Mouse (Mus musculus) MEL (cell line): ENCODE results near the gene Ugt1a9. TPM values are rescaled to one million over a fixed set of nuclear protein-coding genes. Genes with fewer than 3 reads are reported as not detected.

Source experiments
- DNase-seq: peaks from one replicate; pipeline ENCODE4 v3.0.0; 2011; ENCODE audit warnings: low read depth, low spot score
- H3K27ac ChIP-seq: 2 replicates; pipeline ENCODE4 v1.5.1; 2012; ENCODE audit warnings: low read depth, mild to moderate bottlenecking, control low read depth, low read length, moderate library complexity; ENCODE audit not compliant: control insufficient read depth
- H3K27me3 ChIP-seq, 2 experiments: fragments of 150-350 bp in 1 of 2; sonication (generic) in 1 of 2; 2 replicates each; pipeline ENCODE4 v1.6.1; 2012; ENCODE audit warnings: low read length in 2 of 2, mild to moderate bottlenecking in 2 of 2, improper control_type of control experiment in 1 of 2, moderate library complexity in 1 of 2; ENCODE audit not compliant: insufficient read depth in 2 of 2, control insufficient read depth in 1 of 2
- H3K36me3 ChIP-seq, 2 experiments: 2 replicates each; pipeline ENCODE4 v1.6.1; 2012 to 2014; ENCODE audit warnings: low read length in 2 of 2, improper control_type of control experiment in 1 of 2, inconsistent platforms in 1 of 2, mild to moderate bottlenecking in 1 of 2; ENCODE audit not compliant: insufficient read depth in 2 of 2, control insufficient read depth in 1 of 2
- H3K4me1 ChIP-seq, 2 experiments: fragments of 150-350 bp in 1 of 2; sonication (generic) in 1 of 2; 2 replicates each; pipeline ENCODE4 v1.6.1; 2012; ENCODE audit warnings: low read length in 2 of 2, improper control_type of control experiment in 1 of 2, mild to moderate bottlenecking in 1 of 2; ENCODE audit not compliant: insufficient read depth in 2 of 2, control insufficient read depth in 1 of 2
- H3K4me3 ChIP-seq, 2 experiments: fragments of 150-350 bp in 1 of 2; sonication (generic) in 1 of 2; 2 replicates each; pipeline ENCODE4 v1.5.1; 2012; ENCODE audit warnings: low read depth in 2 of 2, low read length in 2 of 2, mild to moderate bottlenecking in 2 of 2, moderate library complexity in 2 of 2, control low read depth in 1 of 2, improper control_type of control experiment in 1 of 2; ENCODE audit not compliant: control insufficient read depth in 1 of 2, insufficient read depth in 1 of 2
- H3K79me2 ChIP-seq: 2 replicates; pipeline ENCODE4 v1.6.1; 2012; ENCODE audit warnings: mild to moderate bottlenecking, low read length, moderate library complexity; ENCODE audit not compliant: control insufficient read depth, poor library complexity, insufficient read depth
- H3K9ac ChIP-seq: 2 replicates; pipeline ENCODE4 v1.6.1; 2012; ENCODE audit warnings: low read depth, mild to moderate bottlenecking, control low read depth, low read length, moderate library complexity; ENCODE audit not compliant: control insufficient read depth, poor library complexity, severe bottlenecking
- H3K9me3 ChIP-seq: fragments of 150-350 bp; sonication (generic); replicated peaks from 2 replicates; pipeline ENCODE4 v1.6.1; 2012; ENCODE audit warnings: mild to moderate bottlenecking, low read length, improper control_type of control experiment, moderate library complexity; ENCODE audit not compliant: insufficient read depth
- CHD1 ChIP-seq: IDR thresholded peaks from 2 replicates; pipeline ENCODE4 v1.6.1; 2012; ENCODE audit warnings: low read depth, mild to moderate bottlenecking, inconsistent platforms, low read length, improper control_type of control experiment
- ELF1 ChIP-seq: IDR thresholded peaks from 2 replicates; pipeline ENCODE4 v1.6.1; 2014; ENCODE audit warnings: low read depth, mild to moderate bottlenecking, inconsistent platforms, low read length, improper control_type of control experiment, moderate library complexity
- GATA1 ChIP-seq: IDR thresholded peaks from 2 replicates; pipeline ENCODE4 v1.6.1; 2011; ENCODE audit warnings: low read depth, low read length, improper control_type of control experiment
- MXI1 ChIP-seq: IDR thresholded peaks from 2 replicates; pipeline ENCODE4 v1.6.1; 2011; ENCODE audit warnings: mild to moderate bottlenecking, low read depth, low read length, improper control_type of control experiment
- NELFE ChIP-seq: IDR thresholded peaks from 2 replicates; pipeline ENCODE4 v1.6.1; 2011; ENCODE audit warnings: low read depth, low read length, improper control_type of control experiment
- POLR2A ChIP-seq, 2 experiments: IDR thresholded peaks; 2 replicates each; pipeline ENCODE4 v1.6.1; 2011 to 2012; ENCODE audit warnings: low read length in 2 of 2, mild to moderate bottlenecking in 2 of 2, control low read depth in 1 of 2, improper control_type of control experiment in 1 of 2, low read depth in 1 of 2, moderate library complexity in 1 of 2; ENCODE audit not compliant: control insufficient read depth in 1 of 2, insufficient read depth in 1 of 2, poor library complexity in 1 of 2
- POLR2AphosphoS2 ChIP-seq: IDR thresholded peaks from 2 replicates; pipeline ENCODE4 v1.6.1; 2011; ENCODE audit warnings: low read length, improper control_type of control experiment
- RAD21 ChIP-seq: IDR thresholded peaks from 2 replicates; pipeline ENCODE4 v1.6.1; 2011; ENCODE audit warnings: mild to moderate bottlenecking, low read depth, low read length, improper control_type of control experiment
- ZNF384 ChIP-seq: IDR thresholded peaks from 2 replicates; pipeline ENCODE4 v1.6.1; 2012; ENCODE audit warnings: low read depth, mild to moderate bottlenecking, inconsistent platforms, low read length, improper control_type of control experiment
- polyA plus RNA-seq, 2 experiments: library from polyadenylated mRNA; stranded (reverse) in 1 of 2; unstranded in 1 of 2; fragments of >175 nt in 1 of 2; fragments of >200 nt in 1 of 2; gene quantifications; 2 replicates each; pipeline versions ENCODE4 v1.2.1 to v1.2.4; 2012; ENCODE audit warnings: low replicate concordance in 2 of 2, low read depth in 1 of 2; ENCODE audit not compliant: insufficient read length in 2 of 2, insufficient read depth in 1 of 2, missing spikeins in 1 of 2
- total RNA-seq: library from RNA; depleted of rRNA; stranded (reverse); fragments of 300-350 nt; gene quantifications from 2 replicates; pipeline ENCODE4 v1.2.3, GENCODE M21; 2012

Gene Ugt1a9
- total and polyA plus RNA-seq, 3 experiments: not detected

DNA sequence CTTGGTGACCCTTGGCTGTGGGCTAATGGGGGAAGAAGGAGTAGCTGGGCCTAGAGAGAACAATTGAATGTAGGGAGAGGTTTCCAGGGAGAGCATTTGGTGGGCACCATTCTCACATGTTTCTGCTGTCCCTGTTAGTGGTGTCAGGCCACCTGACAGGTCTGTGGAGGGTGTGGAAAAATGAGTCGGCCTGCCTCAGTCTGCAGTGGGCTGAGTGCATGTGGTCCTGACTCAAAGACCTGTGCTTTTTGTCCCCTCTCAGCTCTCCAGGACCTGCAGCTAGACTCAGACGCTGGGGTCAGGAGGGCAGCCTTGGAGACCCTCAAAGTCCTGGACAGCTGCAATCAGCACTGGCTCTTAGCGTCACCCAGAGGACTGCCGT, 189.0 kb downstream of the Ugt1a9 start:
- Histone ChIP-seq H3K9me3 (no peaks in the 10 kb centered on the region), H3K9ac (no peak overlapping the region), H3K27ac (no peak overlapping the region), H3K27me3 (no peaks in the 10 kb centered on the region), H3K79me2 (no peaks in the 10 kb centered on the region), H3K4me3 (no peak overlapping the region), H3K4me1 (peaks cover 7 to 17% of the 10 kb centered on the region in 2 experiments), H3K36me3 (peaks cover 0 to 24% of the 10 kb centered on the region in 2 experiments; a peak in 3 of 4 replicates)
- TF ChIP-seq POLR2A (IDR thresholded peaks at IDR 0.05; ENCODE audit: control insufficient read depth in 1 of 2, insufficient read depth in 1 of 2, low read depth in 1 of 2, low read length in 2 of 2, poor library complexity in 1 of 2) (peak in 1 of 2 experiments; percentile 30; a peak in 1 of 4 replicates), GATA1 (no peak), MXI1 (no peak), POLR2AphosphoS2 (no peak; the same call in 1 of the 2 replicates), ZNF384 (no peak), NELFE (no peak)
- DNase-seq: no peak

DNA sequence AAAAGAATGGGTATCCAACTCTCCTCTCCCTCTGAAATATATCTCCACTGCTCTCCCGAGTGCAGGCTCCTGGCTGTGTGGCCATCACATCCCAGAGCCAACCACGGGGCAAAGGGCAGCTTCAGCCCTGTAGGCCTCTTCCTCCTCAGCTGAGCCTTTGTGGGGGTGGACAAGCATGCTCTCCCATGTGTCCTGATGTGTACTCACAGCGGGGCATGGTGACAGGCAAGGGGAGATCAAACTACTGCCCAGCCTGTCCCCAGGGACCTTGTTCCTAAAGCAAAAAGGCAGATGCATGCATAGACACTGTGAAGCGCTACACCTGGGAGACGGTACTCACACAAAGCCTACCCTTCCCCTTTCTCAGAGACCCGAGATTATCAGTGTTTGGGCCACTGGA, 189.5 kb downstream of the Ugt1a9 start:
- Histone ChIP-seq H3K27me3 (no peaks in the 10 kb centered on the region), H3K9ac (no peak overlapping the region), H3K9me3 (no peaks in the 10 kb centered on the region), H3K36me3 (peaks cover 0 to 24% of the 10 kb centered on the region in 2 experiments; a peak in 3 of 4 replicates), H3K27ac (no peak overlapping the region), H3K79me2 (no peaks in the 10 kb centered on the region), H3K4me1 (peaks cover 7 to 17% of the 10 kb centered on the region in 2 experiments), H3K4me3 (no peak overlapping the region)
- peak; percentile 47 for DNase-seq
- TF ChIP-seq GATA1 (no peak), POLR2A (IDR thresholded peaks at IDR 0.05; ENCODE audit: control insufficient read depth in 1 of 2, insufficient read depth in 1 of 2, low read depth in 1 of 2, low read length in 2 of 2, poor library complexity in 1 of 2) (peak in 1 of 2 experiments; percentile 31; a peak in 1 of 4 replicates)

DNA sequence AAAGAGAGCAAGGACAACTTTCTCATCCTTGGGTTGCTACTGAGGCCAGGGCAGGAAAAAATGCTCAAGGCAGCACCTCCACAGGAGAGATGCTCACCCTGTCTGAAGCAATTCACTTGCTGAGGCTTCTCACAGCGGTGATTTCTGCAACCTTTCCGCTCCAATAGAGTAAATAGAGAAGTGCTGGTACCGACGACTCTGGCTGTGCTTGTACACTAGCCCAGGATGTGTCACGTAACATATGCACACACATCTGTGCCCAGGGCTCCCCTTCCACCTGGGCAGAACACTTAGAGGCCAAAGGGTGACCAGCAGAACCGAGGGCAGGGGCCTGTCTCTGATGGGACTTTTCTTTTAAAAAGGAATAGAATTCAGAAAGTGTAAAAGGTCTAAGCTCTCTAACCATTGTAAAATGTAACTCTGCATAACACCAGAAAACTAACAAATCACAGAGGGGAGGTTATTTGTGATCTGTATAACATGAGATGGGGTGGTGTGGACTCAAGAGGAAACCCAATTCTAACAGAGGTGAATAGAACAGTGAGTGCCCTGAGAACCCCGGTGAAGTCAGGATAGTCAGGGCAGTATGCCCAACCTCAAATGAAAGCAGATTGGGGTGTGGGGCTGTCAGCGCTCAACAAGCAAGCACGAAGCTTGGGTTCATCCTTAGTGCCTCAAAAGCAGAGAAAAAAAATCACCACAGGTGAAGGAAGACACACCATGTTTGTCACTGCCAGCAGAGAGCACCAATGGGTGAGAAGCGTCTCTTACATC, 190.2 kb downstream of the Ugt1a9 start:
- no peaks in the 10 kb centered on the region for H3K79me2 ChIP-seq
- peaks cover 6 to 24% of the 10 kb centered on the region in 2 experiments for H3K36me3 ChIP-seq
- H3K4me1 ChIP-seq: peaks cover 7 to 17% of the 10 kb centered on the region in 2 experiments
- no peak for TF ChIP-seq CHD1
- TF ChIP-seq MXI1: no peak
- no peak for TF ChIP-seq RAD21
- TF ChIP-seq NELFE: no peak
- no peak for TF ChIP-seq ELF1
- H3K4me3 ChIP-seq: no peak overlapping the region
- no peak overlapping the region for H3K9ac ChIP-seq
- H3K9me3 ChIP-seq: no peaks in the 10 kb centered on the region
- DNase-seq: no peak
- no peak overlapping the region for H3K27ac ChIP-seq
- H3K27me3 ChIP-seq: no peaks in the 10 kb centered on the region
